Mouse (Mus musculus) ovary, postnatal 10 days (tissue): ENCODE results near the gene Fam189a1.
A peak's percentile ranks its signal among the peaks of the same experiment; 100 is the strongest.

ENCODE experiments used
- DNase-seq: peaks from one replicate; pipeline ENCODE4 v3.0.0; 2022; ENCODE audit warnings: low spot score

The Fam189a1 gene

GRCm38 (mm10) chr7:65156514-65156911 is at the start of gene Fam189a1:
TSS of gene Fam189a1 (minus strand) at chr7:65156570.
- peak; percentile 12 for DNase-seq

- DNase-seq: no peak
These were observed 49.7 kb upstream of the Fam189a1 start for GRCm38 (mm10) chr7:65206021-65206420.

GRCm38 (mm10) chr7:65202719-65203118 is 46.3 kb upstream of the Fam189a1 start:
- no peak for DNase-seq

- DNase-seq: no peak
These were observed 24.3 kb upstream of the Fam189a1 start for GRCm38 (mm10) chr7:65180694-65181093.

GRCm38 (mm10) chr7:65170762-65171161 is 14.4 kb upstream of the Fam189a1 start:
- DNase-seq: no peak

- DNase-seq: no peak
These were observed 958 bp upstream of the Fam189a1 start for GRCm38 (mm10) chr7:65157031-65158025.

GRCm38 (mm10) chr7:65155628-65156513 is 499 bp downstream of the Fam189a1 start:
- DNase-seq: no peak

GRCm38 (mm10) chr7:65154576-65154975 is 1.8 kb downstream of the Fam189a1 start:
- DNase-seq: no peak

GRCm38 (mm10) chr7:65153846-65154245 is 2.5 kb downstream of the Fam189a1 start:
- no peak for DNase-seq

- no peak for DNase-seq
These were observed 4.8 kb downstream of the Fam189a1 start for GRCm38 (mm10) chr7:65151526-65151925.

- DNase-seq: no peak
These were observed 7.3 kb downstream of the Fam189a1 start for GRCm38 (mm10) chr7:65149040-65149439.

- DNase-seq: no peak
These were observed 11.5 kb downstream of the Fam189a1 start for GRCm38 (mm10) chr7:65144881-65145280.

GRCm38 (mm10) chr7:65141907-65142698 is 14.3 kb downstream of the Fam189a1 start:
- DNase-seq: no peak

GRCm38 (mm10) chr7:65140832-65141231 is 15.5 kb downstream of the Fam189a1 start:
- no peak for DNase-seq

GRCm38 (mm10) chr7:65140099-65140498 is 16.3 kb downstream of the Fam189a1 start:
- DNase-seq: no peak

GRCm38 (mm10) chr7:65123766-65124165 is 32.6 kb downstream of the Fam189a1 start:
- no peak for DNase-seq

GRCm38 (mm10) chr7:65116903-65117302 is 39.5 kb downstream of the Fam189a1 start:
- no peak for DNase-seq

GRCm38 (mm10) chr7:65115366-65115765 is 41.0 kb downstream of the Fam189a1 start:
- no peak for DNase-seq

GRCm38 (mm10) chr7:65111664-65112063 is 44.7 kb downstream of the Fam189a1 start:
- DNase-seq: no peak

GRCm38 (mm10) chr7:65105566-65105965 is 50.8 kb downstream of the Fam189a1 start:
- no peak for DNase-seq

GRCm38 (mm10) chr7:65105097-65105467 is 51.3 kb downstream of the Fam189a1 start:
- DNase-seq: no peak
